Mouse (Mus musculus): ENCODE data around the gene Olfr835.

Gene Olfr835

GRCm38 (mm10) chr9:19032435-19032834 is at the start of gene Olfr835:
TSS of gene Olfr835 (plus strand) at chr9:19032735.
- DNase-seq, result no peak

GRCm38 (mm10) chr9:18987690-18988089 is 44.8 kb upstream of the Olfr835 start, which contains the start of gene Olfr834:
TSS of gene Olfr834 (plus strand) at chr9:18987990.
- no peak for DNase-seq

- no peak for DNase-seq
Measured at GRCm38 (mm10) chr9:19084986-19085385, 52.5 kb downstream of the Olfr835 start.

Data from thymus, postnatal 14 days (tissue).